Mouse (Mus musculus) ES-CJ7 (cell line): Measurements from ENCODE around the gene AA986860.

Source experiments
- DNase-seq: peaks from one replicate; pipeline ENCODE4 v3.0.0; 2011; ENCODE audit warnings: low read depth, low spot score

Gene AA986860

GRCm38 (mm10) chr1:130775691-130776331 is 44.0 kb downstream of the AA986860 start:
- no peak for DNase-seq

DNA sequence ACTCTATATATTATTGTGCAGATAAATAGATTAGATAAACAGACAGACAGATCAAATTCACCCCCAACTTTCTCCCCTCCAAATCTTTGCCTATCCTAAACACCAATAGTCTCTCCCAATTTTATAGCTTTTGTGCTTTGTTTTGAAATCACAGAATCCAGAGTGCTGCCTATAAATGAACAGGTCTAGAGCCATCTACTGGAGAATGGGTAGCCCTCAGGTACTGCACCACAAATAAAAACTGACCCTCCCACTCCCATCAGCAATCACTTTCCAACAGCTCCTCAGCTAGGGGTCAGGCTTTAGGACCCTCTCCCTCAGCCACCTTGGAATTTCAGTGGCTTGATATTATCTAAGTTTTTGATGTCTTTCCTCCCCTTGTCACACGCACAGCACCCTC is 44.9 kb downstream of the AA986860 start:
- DNase-seq, result peak; percentile 39

GRCm38 (mm10) chr1:130779867-130780266 is 48.1 kb downstream of the AA986860 start:
- no peak for DNase-seq

- peak; percentile 63 for DNase-seq
Measured at GRCm38 (mm10) chr1:130784054-130784453, 52.3 kb downstream of the AA986860 start.

GRCm38 (mm10) chr1:130787001-130787400 is 55.2 kb downstream of the AA986860 start:
- peak; percentile 78 for DNase-seq

- no peak for DNase-seq
Measured at GRCm38 (mm10) chr1:130789512-130790451, 58.0 kb downstream of the AA986860 start.
